Mouse (Mus musculus) heart, embryonic 12.5 days (tissue): ENCODE measurements around the gene 4933424G06Rik. TPM values are rescaled to one million over a fixed set of nuclear protein-coding genes. Genes with fewer than 3 reads are reported as not detected.

Source experiments
- ATAC-seq: fragments of 200-750 bp; cut with Nextera tagmentation; 2 replicates; pipeline ENCODE4 v1.8.0; 2017; ENCODE audit warnings: moderate TSS enrichment, moderate library complexity; ENCODE audit not compliant: insufficient number of reproducible peaks, low FRiP score
- H3K27ac ChIP-seq: fragments of 300-500 bp; sonication (generic); 2 replicates; pipeline ENCODE4 v1.5.1; 2016; ENCODE audit warnings: mild to moderate bottlenecking, moderate library complexity; ENCODE audit not compliant: poor library complexity, severe bottlenecking
- H3K27me3 ChIP-seq: fragments of 300-500 bp; sonication (generic); replicated peaks from 2 replicates; pipeline ENCODE4 v1.6.1; 2016; ENCODE audit warnings: mild to moderate bottlenecking, moderate library complexity
- H3K36me3 ChIP-seq: fragments of 300-500 bp; sonication (generic); 2 replicates; pipeline ENCODE4 v1.6.1; 2016; ENCODE audit warnings: mild to moderate bottlenecking, moderate library complexity
- H3K4me1 ChIP-seq: fragments of 300-500 bp; sonication (generic); replicated peaks from 2 replicates; pipeline ENCODE4 v1.6.1; 2016; ENCODE audit warnings: mild to moderate bottlenecking
- H3K4me2 ChIP-seq: fragments of 300-500 bp; sonication (generic); 2 replicates; pipeline ENCODE4 v1.6.1; 2016; ENCODE audit warnings: mild to moderate bottlenecking, moderate library complexity
- H3K4me3 ChIP-seq: fragments of 300-500 bp; sonication (generic); 2 replicates; pipeline ENCODE4 v1.5.1; 2016; ENCODE audit warnings: mild to moderate bottlenecking
- H3K9ac ChIP-seq: fragments of 300-500 bp; sonication (generic); 2 replicates; pipeline ENCODE4 v1.6.1; 2016; ENCODE audit warnings: mild to moderate bottlenecking, moderate library complexity
- H3K9me3 ChIP-seq: fragments of 300-500 bp; sonication (generic); replicated peaks from 2 replicates; pipeline ENCODE4 v1.6.1; 2016; ENCODE audit warnings: mild to moderate bottlenecking, moderate library complexity
- WGBS: fragments of 180-500 bp; shearing (Covaris S2); methylation state at CpG from one replicate; pipeline ENCODE4 v1.1.7; 2016; 5-methylcytosine and 5-hydroxymethylcytosine counted together
- polyA plus RNA-seq: library from polyadenylated mRNA; unstranded; fragments of >200 nt; fragmentation: Nextera tagmentation; extraction: Ambion mirVana; gene quantifications from 2 replicates; pipeline ENCODE4 v1.2.1, GENCODE M21; 2016

Gene 4933424G06Rik
- polyA plus RNA-seq, 1 experiment from 2014 or later: not detected

GRCm38 (mm10) chr1:36772198-36772934 lies 62.4 kb downstream of the 4933424G06Rik start:
- WGBS: 81% methylated on average over 9 of the region's 9 CpGs
- Histone ChIP-seq H3K9me3 (0 out of 2 replicates have a peak, but pooled peaks cover 7% of the 10 kb centered on the region), H3K4me3 (no peak overlapping the region)

GRCm38 (mm10) chr1:36780793-36781192 lies 70.8 kb downstream of the 4933424G06Rik start:
- 83% methylated on average over 13 of the region's 13 CpGs for WGBS
- Histone ChIP-seq H3K36me3 (no peaks in the 10 kb centered on the region), H3K9ac (no peak overlapping the region), H3K27me3 (peaks cover 17% of the 10 kb centered on the region), H3K4me3 (no peak overlapping the region), H3K27ac (no peak overlapping the region), H3K4me1 (0 out of 2 replicates have a peak, but pooled peaks cover 9% of the 10 kb centered on the region), H3K9me3 (0 out of 2 replicates have a peak, but pooled peaks cover 2% of the 10 kb centered on the region), H3K4me2 (no peak overlapping the region)
- no peak for ATAC-seq

More at GRCm38 (mm10) chr1:36772198-36772934, 62.4 kb downstream of the 4933424G06Rik start:
- no peak for ATAC-seq
- no peaks in the 10 kb centered on the region for H3K36me3 ChIP-seq
- no peak overlapping the region for H3K4me2 ChIP-seq
- H3K9ac ChIP-seq: no peak overlapping the region
- H3K4me1 ChIP-seq: no peaks in the 10 kb centered on the region
- peaks cover 25% of the 10 kb centered on the region for H3K27me3 ChIP-seq
- no peak overlapping the region for H3K27ac ChIP-seq

GRCm38 (mm10) chr1:36782476-36782875 lies 72.5 kb downstream of the 4933424G06Rik start:
- no peak overlapping the region for H3K4me2 ChIP-seq
- no peak overlapping the region for H3K4me3 ChIP-seq
- H3K9ac ChIP-seq: no peak overlapping the region
- H3K27ac ChIP-seq: no peak overlapping the region
- H3K4me1 ChIP-seq: 0 out of 2 replicates have a peak, but pooled peaks cover 9% of the 10 kb centered on the region
- 72% methylated on average over 11 of the region's 11 CpGs for WGBS
- peaks cover 17% of the 10 kb centered on the region for H3K27me3 ChIP-seq
- H3K9me3 ChIP-seq: no peaks in the 10 kb centered on the region
- H3K36me3 ChIP-seq: no peaks in the 10 kb centered on the region
- ATAC-seq: no peak

- 0 out of 2 replicates have a peak, but pooled peaks cover 9% of the 10 kb centered on the region for H3K4me1 ChIP-seq
- peak overlapping the region; percentile 48 for H3K4me3 ChIP-seq
- H3K27me3 ChIP-seq: peaks cover 17% of the 10 kb centered on the region
- H3K4me2 ChIP-seq: peak overlapping the region; percentile 83
- WGBS: 4% methylated on average over 20 of the region's 20 CpGs
- peak; percentile 56; the same call in 1 of the 2 replicates for ATAC-seq
- H3K36me3 ChIP-seq: no peaks in the 10 kb centered on the region
- H3K9me3 ChIP-seq: no peaks in the 10 kb centered on the region
- peak overlapping the region; percentile 59 for H3K9ac ChIP-seq
- H3K27ac ChIP-seq: no peak overlapping the region
Measured at GRCm38 (mm10) chr1:36784365-36785134, 74.6 kb downstream of the 4933424G06Rik start.

- Histone ChIP-seq H3K4me1 (0 out of 2 replicates have a peak, but pooled peaks cover 9% of the 10 kb centered on the region), H3K4me3 (peak overlapping the region; percentile 48), H3K4me2 (peak overlapping the region; percentile 83), H3K9ac (peak overlapping the region; percentile 59), H3K27ac (no peak overlapping the region), H3K27me3 (peaks cover 17% of the 10 kb centered on the region), H3K36me3 (no peaks in the 10 kb centered on the region), H3K9me3 (no peaks in the 10 kb centered on the region)
- no peak for ATAC-seq
- WGBS: 2% methylated on average over 16 of the region's 16 CpGs
Measured at GRCm38 (mm10) chr1:36785238-36785641, 75.3 kb downstream of the 4933424G06Rik start.

GRCm38 (mm10) chr1:36786377-36786776 lies 76.4 kb downstream of the 4933424G06Rik start:
- H3K4me1 ChIP-seq: 0 out of 2 replicates have a peak, but pooled peaks cover 9% of the 10 kb centered on the region
- ATAC-seq: no peak
- H3K4me2 ChIP-seq: no peak overlapping the region
- peaks cover 9% of the 10 kb centered on the region; the same call in 1 of the 2 replicates for H3K36me3 ChIP-seq
- peaks cover 17% of the 10 kb centered on the region for H3K27me3 ChIP-seq
- H3K9me3 ChIP-seq: no peaks in the 10 kb centered on the region
- no peak overlapping the region for H3K27ac ChIP-seq
- no peak overlapping the region for H3K9ac ChIP-seq
- 91% methylated on average over 7 of the region's 7 CpGs for WGBS
- H3K4me3 ChIP-seq: no peak overlapping the region

- no peak for ATAC-seq
- Histone ChIP-seq H3K4me2 (no peak overlapping the region), H3K27ac (no peak overlapping the region), H3K27me3 (no peaks in the 10 kb centered on the region), H3K4me1 (0 out of 2 replicates have a peak, but pooled peaks cover 9% of the 10 kb centered on the region), H3K36me3 (peaks cover 37% of the 10 kb centered on the region), H3K9me3 (no peaks in the 10 kb centered on the region), H3K9ac (no peak overlapping the region), H3K4me3 (no peak overlapping the region)
- 83% methylated on average over 8 of the region's 8 CpGs for WGBS
Measured at GRCm38 (mm10) chr1:36789416-36789815, 79.5 kb downstream of the 4933424G06Rik start.

GRCm38 (mm10) chr1:36796711-36797110 lies 86.8 kb downstream of the 4933424G06Rik start:
- Histone ChIP-seq H3K27ac (no peak overlapping the region), H3K4me2 (no peak overlapping the region), H3K4me1 (peaks cover 3% of the 10 kb centered on the region; the same call in 1 of the 2 replicates), H3K36me3 (peaks cover 88% of the 10 kb centered on the region), H3K4me3 (no peak overlapping the region), H3K27me3 (no peaks in the 10 kb centered on the region), H3K9ac (no peak overlapping the region), H3K9me3 (no peaks in the 10 kb centered on the region)
- WGBS: 79% methylated on average over 7 of the region's 7 CpGs
- no peak for ATAC-seq

GRCm38 (mm10) chr1:36797481-36797880 lies 87.5 kb downstream of the 4933424G06Rik start:
- no peak overlapping the region for H3K4me2 ChIP-seq
- ATAC-seq: no peak
- H3K4me3 ChIP-seq: no peak overlapping the region
- H3K9me3 ChIP-seq: no peaks in the 10 kb centered on the region
- peaks cover 3% of the 10 kb centered on the region; the same call in 1 of the 2 replicates for H3K4me1 ChIP-seq
- H3K9ac ChIP-seq: no peak overlapping the region
- whole genome bisulfite sequencing: 88% methylated on average over 10 of the region's 10 CpGs
- H3K27ac ChIP-seq: no peak overlapping the region
- H3K27me3 ChIP-seq: no peaks in the 10 kb centered on the region
- peaks cover 89% of the 10 kb centered on the region for H3K36me3 ChIP-seq

GRCm38 (mm10) chr1:36800379-36801011 lies 90.5 kb downstream of the 4933424G06Rik start:
- H3K27ac ChIP-seq: no peak overlapping the region
- ATAC-seq: no peak
- WGBS: 73% methylated on average over 3 of the region's 3 CpGs

More at GRCm38 (mm10) chr1:36800379-36801011, 90.5 kb downstream of the 4933424G06Rik start:
- no peaks in the 10 kb centered on the region for H3K9me3 ChIP-seq
- H3K4me3 ChIP-seq: no peak overlapping the region
- H3K36me3 ChIP-seq: peaks cover 84% of the 10 kb centered on the region
- no peak overlapping the region for H3K4me2 ChIP-seq
- H3K9ac ChIP-seq: no peak overlapping the region
- H3K27me3 ChIP-seq: no peaks in the 10 kb centered on the region
- peaks cover 3% of the 10 kb centered on the region; the same call in 1 of the 2 replicates for H3K4me1 ChIP-seq
